Mouse (Mus musculus) liver, embryonic 15.5 days (tissue): Measurements from ENCODE around the gene Fancg. TPM values are rescaled to one million over a fixed set of nuclear protein-coding genes. Genes with fewer than 3 reads are reported as not detected.

ENCODE experiments used
- ATAC-seq: fragments of 200-750 bp; cut with Nextera tagmentation; 2 replicates; pipeline ENCODE4 v1.8.0; 2017; ENCODE audit warnings: moderate number of reproducible peaks, mild to moderate bottlenecking, moderate library complexity; ENCODE audit not compliant: insufficient read depth
- H3K27ac ChIP-seq: fragments of 300-500 bp; sonication (generic); replicated peaks from 2 replicates; pipeline ENCODE4 v1.5.1; 2015; ENCODE audit warnings: mild to moderate bottlenecking, inconsistent platforms
- H3K27me3 ChIP-seq: fragments of 300-500 bp; sonication (generic); 2 replicates; pipeline ENCODE4 v1.6.1; 2015; ENCODE audit warnings: mild to moderate bottlenecking, inconsistent platforms
- H3K36me3 ChIP-seq: fragments of 300-500 bp; sonication (generic); replicated peaks from 2 replicates; pipeline ENCODE4 v1.6.1; 2015; ENCODE audit warnings: moderate library complexity, mild to moderate bottlenecking, inconsistent platforms
- H3K4me1 ChIP-seq: fragments of 300-500 bp; sonication (generic); replicated peaks from 2 replicates; pipeline ENCODE4 v1.6.1; 2015; ENCODE audit warnings: inconsistent platforms
- H3K4me2 ChIP-seq: fragments of 300-500 bp; sonication (generic); 2 replicates; pipeline ENCODE4 v1.6.1; 2015; ENCODE audit warnings: moderate library complexity, mild to moderate bottlenecking, inconsistent platforms
- H3K4me3 ChIP-seq: fragments of 300-500 bp; sonication (generic); replicated peaks from 2 replicates; pipeline ENCODE4 v1.5.1; 2015; ENCODE audit warnings: mild to moderate bottlenecking, inconsistent platforms
- H3K9ac ChIP-seq: fragments of 300-500 bp; sonication (generic); 2 replicates; pipeline ENCODE4 v1.6.1; 2015; ENCODE audit warnings: moderate library complexity, mild to moderate bottlenecking, inconsistent platforms
- H3K9me3 ChIP-seq: fragments of 300-500 bp; sonication (generic); replicated peaks from 2 replicates; pipeline ENCODE4 v1.6.1; 2016; ENCODE audit warnings: inconsistent platforms
- WGBS: fragments of 180-500 bp; shearing (Covaris S2); methylation state at CpG from one replicate; pipeline ENCODE4 v1.1.7; 2015; ENCODE audit warnings: mixed read lengths; ENCODE audit not compliant: insufficient replicate concordance; 5-methylcytosine and 5-hydroxymethylcytosine counted together
- polyA plus RNA-seq: library from polyadenylated mRNA; unstranded; fragments of >200 nt; fragmentation: Nextera tagmentation; extraction: Ambion mirVana; gene quantifications from 2 replicates; pipeline ENCODE4 v1.2.1, GENCODE M21; 2015

Gene Fancg
- polyA plus RNA-seq, 1 experiment from 2014 or later = 10.4 TPM

GRCm38 (mm10) chr4:42957979-42958378 is 52.3 kb downstream of the Fancg start:
- H3K9ac ChIP-seq = no peak overlapping the region
- 73% methylated on average over 8 of the region's 8 CpGs for WGBS
- H3K9me3 ChIP-seq = no peaks in the 10 kb centered on the region
- no peaks in the 10 kb centered on the region; the same call in 1 of the 2 replicates for H3K4me1 ChIP-seq
- no peak overlapping the region for H3K27ac ChIP-seq
- H3K4me2 ChIP-seq = no peak overlapping the region
- peaks cover 4% of the 10 kb centered on the region; the same call in 1 of the 2 replicates for H3K27me3 ChIP-seq
- no peak overlapping the region for H3K4me3 ChIP-seq
- H3K36me3 ChIP-seq = no peaks in the 10 kb centered on the region
- ATAC-seq = no peak

DNA sequence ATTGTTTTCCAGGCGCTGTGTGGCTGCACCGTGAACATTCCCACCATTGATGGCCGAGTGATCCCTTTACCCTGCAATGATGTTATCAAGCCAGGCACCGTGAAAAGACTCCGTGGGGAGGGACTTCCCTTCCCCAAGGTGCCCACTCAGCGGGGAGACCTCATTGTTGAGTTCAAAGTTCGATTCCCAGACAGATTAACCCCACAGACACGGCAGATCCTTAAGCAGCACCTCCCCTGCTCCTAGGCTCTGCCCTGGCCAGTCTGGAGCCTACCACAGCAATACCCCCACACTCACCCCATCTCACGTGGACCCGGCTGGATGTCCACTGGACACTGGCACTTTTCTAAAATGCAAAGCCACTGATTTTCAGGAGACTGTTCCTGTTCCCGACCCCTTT is 53.0 kb downstream of the Fancg start:
- H3K4me1 ChIP-seq = no peaks in the 10 kb centered on the region; the same call in 1 of the 2 replicates
- no peak for ATAC-seq
- WGBS = 59% methylated on average over 11 of the region's 11 CpGs
- no peak overlapping the region for H3K27ac ChIP-seq
- no peaks in the 10 kb centered on the region for H3K9me3 ChIP-seq
- H3K4me2 ChIP-seq = no peak overlapping the region
- H3K9ac ChIP-seq = no peak overlapping the region
- H3K4me3 ChIP-seq = no peak overlapping the region
- peaks cover 6% of the 10 kb centered on the region; the same call in 1 of the 2 replicates for H3K27me3 ChIP-seq
- no peaks in the 10 kb centered on the region for H3K36me3 ChIP-seq

GRCm38 (mm10) chr4:42956581-42956980 is 53.7 kb downstream of the Fancg start:
- Histone ChIP-seq H3K36me3 (no peaks in the 10 kb centered on the region), H3K27ac (no peak overlapping the region), H3K9ac (no peak overlapping the region), H3K27me3 (peaks cover 12% of the 10 kb centered on the region), H3K9me3 (no peaks in the 10 kb centered on the region), H3K4me1 (no peaks in the 10 kb centered on the region; the same call in 1 of the 2 replicates), H3K4me3 (no peak overlapping the region), H3K4me2 (no peak overlapping the region)
- WGBS = 74% methylated on average over 17 of the region's 17 CpGs
- ATAC-seq = no peak

GRCm38 (mm10) chr4:42955200-42955599 is 55.1 kb downstream of the Fancg start:
- no peak overlapping the region for H3K4me2 ChIP-seq
- H3K4me3 ChIP-seq = no peak overlapping the region
- ATAC-seq = no peak
- H3K9ac ChIP-seq = no peak overlapping the region
- H3K27ac ChIP-seq = no peak overlapping the region
- peaks cover 26% of the 10 kb centered on the region for H3K27me3 ChIP-seq
- H3K36me3 ChIP-seq = no peaks in the 10 kb centered on the region
- WGBS = 78% methylated on average over 3 of the region's 3 CpGs
- peaks cover 4% of the 10 kb centered on the region for H3K4me1 ChIP-seq
- no peaks in the 10 kb centered on the region for H3K9me3 ChIP-seq

GRCm38 (mm10) chr4:42954297-42954696 is 56.0 kb downstream of the Fancg start:
- no peak overlapping the region for H3K4me3 ChIP-seq
- H3K9ac ChIP-seq = no peak overlapping the region
- WGBS = 11% methylated on average over 10 of the region's 10 CpGs
- no peak overlapping the region for H3K27ac ChIP-seq
- ATAC-seq = no peak
- peaks cover 35% of the 10 kb centered on the region for H3K27me3 ChIP-seq
- no peak overlapping the region for H3K4me2 ChIP-seq
- H3K4me1 ChIP-seq = peaks cover 12% of the 10 kb centered on the region
- no peaks in the 10 kb centered on the region for H3K9me3 ChIP-seq
- H3K36me3 ChIP-seq = no peaks in the 10 kb centered on the region

DNA sequence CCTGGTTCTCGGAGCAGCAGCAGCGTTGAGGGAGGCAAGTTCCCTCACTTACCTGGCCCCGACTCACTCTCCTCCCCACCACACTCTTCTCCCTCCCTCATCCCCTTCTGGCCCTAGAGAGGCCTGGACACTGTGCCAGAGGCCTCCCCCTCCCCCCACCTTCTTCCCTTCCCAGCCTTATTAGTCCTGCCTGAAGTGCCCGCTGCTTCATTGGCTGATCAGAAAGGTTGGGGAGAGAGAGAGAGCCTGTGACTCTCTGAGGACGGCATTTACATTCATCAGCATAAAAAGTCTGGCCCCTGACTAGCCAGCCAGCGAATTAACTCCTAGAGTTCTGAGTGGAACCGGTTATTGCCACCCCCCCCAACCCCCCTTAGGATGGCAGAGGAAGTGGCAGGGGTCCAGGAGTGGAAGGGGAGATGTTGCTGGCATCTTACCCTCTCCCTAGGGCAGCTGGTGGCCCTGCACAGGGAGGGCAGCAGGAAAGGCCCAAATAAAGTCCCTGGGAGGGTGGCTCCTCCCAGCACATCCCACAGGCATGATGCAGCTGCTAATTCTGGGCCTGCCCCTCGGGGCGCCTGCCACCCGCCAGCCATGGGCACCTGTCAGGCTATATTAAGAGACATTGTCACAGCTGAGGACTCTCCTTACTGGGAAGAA is 56.7 kb downstream of the Fancg start:
- no peak overlapping the region for H3K27ac ChIP-seq
- H3K9me3 ChIP-seq = no peaks in the 10 kb centered on the region
- no peak for ATAC-seq
- 51% methylated on average over 10 of the region's 10 CpGs for WGBS
- no peaks in the 10 kb centered on the region for H3K36me3 ChIP-seq
- no peak overlapping the region for H3K4me3 ChIP-seq
- H3K27me3 ChIP-seq = peaks cover 43% of the 10 kb centered on the region
- H3K4me1 ChIP-seq = peaks cover 15% of the 10 kb centered on the region
- no peak overlapping the region for H3K9ac ChIP-seq
- H3K4me2 ChIP-seq = no peak overlapping the region

- 67% methylated on average over 7 of the region's 7 CpGs for WGBS
- no peak overlapping the region for H3K4me2 ChIP-seq
- no peaks in the 10 kb centered on the region for H3K9me3 ChIP-seq
- no peak overlapping the region for H3K27ac ChIP-seq
- H3K9ac ChIP-seq = no peak overlapping the region
- ATAC-seq = no peak
- H3K36me3 ChIP-seq = no peaks in the 10 kb centered on the region
- H3K4me1 ChIP-seq = peaks cover 15% of the 10 kb centered on the region
- H3K4me3 ChIP-seq = no peak overlapping the region
- H3K27me3 ChIP-seq = peaks cover 53% of the 10 kb centered on the region
These were observed 57.7 kb downstream of the Fancg start for GRCm38 (mm10) chr4:42952563-42952962.

Other genes starting within 250 kb of the Fancg start
- gene Ccl21a, start 236.5 kb downstream of the Fancg start, polyA plus RNA-seq = 0.41 and 1.0 TPM in 2 replicates
- gene Fam205a1, start 156.6 kb downstream of the Fancg start, polyA plus RNA-seq = 0.15 TPM in 2 replicates
- gene Gm12394, start 153.7 kb downstream of the Fancg start, polyA plus RNA-seq = not detected in 2 replicates
- 0.35 and 0.61 TPM in 2 replicates for gene Fam205c, start 136.3 kb downstream of the Fancg start, polyA plus RNA-seq
- 0.12 and 0.16 TPM in 2 replicates for gene Phf24, start 93.8 kb downstream of the Fancg start, polyA plus RNA-seq
- gene Dnajb5, start 60.7 kb downstream of the Fancg start, polyA plus RNA-seq = 1.2 and 1.5 TPM in 2 replicates
- gene 1700022I11Rik, start 40.9 kb downstream of the Fancg start, polyA plus RNA-seq = 0.24 TPM in 1 of 2 replicates, not detected in the other
- 202 and 204 TPM in 2 replicates for gene Vcp, start 10.0 kb downstream of the Fancg start, polyA plus RNA-seq
- gene Pigo, start 15.3 kb upstream of the Fancg start, polyA plus RNA-seq = 14.8 and 15.1 TPM in 2 replicates
- gene Stoml2, start 21.2 kb upstream of the Fancg start, polyA plus RNA-seq = 187 and 204 TPM in 2 replicates
- gene Fam214b, start 35.7 kb upstream of the Fancg start, polyA plus RNA-seq = 41.2 and 51.3 TPM in 2 replicates
- gene Unc13b, start 48.4 kb upstream of the Fancg start, polyA plus RNA-seq = 0.40 and 0.45 TPM in 2 replicates